Mouse (Mus musculus) E14TG2a.4 (cell line): Measurements from ENCODE around the gene Rin3.

Experiments used
- H3K27me3 ChIP-seq: 2 replicates; pipeline ENCODE4 v1.6.1; 2014; ENCODE audit warnings: low read length, control low read depth; ENCODE audit not compliant: insufficient read depth
- H3K36me3 ChIP-seq: 2 replicates; pipeline ENCODE4 v1.6.1; 2014; ENCODE audit warnings: low read length, control low read depth; ENCODE audit not compliant: insufficient read depth
- H3K4me1 ChIP-seq: replicated peaks from 2 replicates; pipeline ENCODE4 v1.6.1; 2014; ENCODE audit warnings: low read depth, low read length, control low read depth
- H3K4me3 ChIP-seq: replicated peaks from 2 replicates; pipeline ENCODE4 v1.5.1; 2014; ENCODE audit warnings: mild to moderate bottlenecking, low read length
- H3K9me3 ChIP-seq: 2 replicates; pipeline ENCODE4 v1.6.1; 2014; ENCODE audit warnings: low read length, control low read depth
- CTCF ChIP-seq: conservative IDR thresholded peaks from 2 replicates; pipeline ENCODE4 v1.5.1; 2014; ENCODE audit warnings: low read length
- NANOG ChIP-seq: IDR thresholded peaks from 2 replicates; pipeline ENCODE4 v1.6.1; 2014; ENCODE audit warnings: borderline replicate concordance, low read length, mixed read lengths
- POU5F1 ChIP-seq: IDR thresholded peaks from 2 replicates; pipeline ENCODE4 v1.6.1; 2014; ENCODE audit warnings: low read length, borderline replicate concordance

The Rin3 gene

GRCm38 (mm10) chr12:102284618-102285159, 1.8 kb downstream of the Rin3 start:
- TF ChIP-seq POU5F1 (no peak), NANOG (no peak), CTCF (no peak)
- Histone ChIP-seq H3K9me3 (peaks cover 23% of the 10 kb centered on the region), H3K4me3 (no peak overlapping the region), H3K36me3 (no peaks in the 10 kb centered on the region), H3K27me3 (peaks cover 72% of the 10 kb centered on the region), H3K4me1 (peaks cover 12% of the 10 kb centered on the region)

- peaks cover 71% of the 10 kb centered on the region for H3K27me3 ChIP-seq
- no peaks in the 10 kb centered on the region for H3K36me3 ChIP-seq
- TF ChIP-seq POU5F1, result no peak
- TF ChIP-seq CTCF, result no peak
- TF ChIP-seq NANOG, result no peak
- peaks cover 12% of the 10 kb centered on the region for H3K4me1 ChIP-seq
- peaks cover 22% of the 10 kb centered on the region for H3K9me3 ChIP-seq
- no peak overlapping the region for H3K4me3 ChIP-seq
Measured at GRCm38 (mm10) chr12:102285318-102285717, 2.5 kb downstream of the Rin3 start.

- Histone ChIP-seq H3K27me3 (peaks cover 68% of the 10 kb centered on the region), H3K9me3 (peaks cover 18% of the 10 kb centered on the region), H3K4me3 (no peak overlapping the region), H3K36me3 (no peaks in the 10 kb centered on the region), H3K4me1 (peaks cover 12% of the 10 kb centered on the region)
- TF ChIP-seq CTCF, result no peak
- no peak for TF ChIP-seq POU5F1
- TF ChIP-seq NANOG, result no peak
Measured at GRCm38 (mm10) chr12:102285779-102286178, 2.9 kb downstream of the Rin3 start.

GRCm38 (mm10) chr12:102286681-102287414, 4.0 kb downstream of the Rin3 start:
- Histone ChIP-seq H3K4me3 (no peak overlapping the region), H3K4me1 (peaks cover 12% of the 10 kb centered on the region), H3K36me3 (no peaks in the 10 kb centered on the region), H3K9me3 (peaks cover 9% of the 10 kb centered on the region), H3K27me3 (peaks cover 67% of the 10 kb centered on the region)
- TF ChIP-seq NANOG, result no peak
- no peak for TF ChIP-seq CTCF
- TF ChIP-seq POU5F1, result no peak

GRCm38 (mm10) chr12:102287904-102288602, 5.2 kb downstream of the Rin3 start:
- H3K9me3 ChIP-seq, result no peaks in the 10 kb centered on the region
- H3K36me3 ChIP-seq, result no peaks in the 10 kb centered on the region
- peaks cover 55% of the 10 kb centered on the region for H3K27me3 ChIP-seq
- H3K4me1 ChIP-seq, result peaks cover 12% of the 10 kb centered on the region
- no peak for TF ChIP-seq CTCF
- no peak for TF ChIP-seq NANOG
- TF ChIP-seq POU5F1, result no peak
- H3K4me3 ChIP-seq, result no peak overlapping the region

- H3K36me3 ChIP-seq, result no peaks in the 10 kb centered on the region
- H3K9me3 ChIP-seq, result no peaks in the 10 kb centered on the region
- H3K4me3 ChIP-seq, result no peak overlapping the region
- peaks cover 48% of the 10 kb centered on the region for H3K27me3 ChIP-seq
- no peak for TF ChIP-seq CTCF
- no peak for TF ChIP-seq POU5F1
- no peak for TF ChIP-seq NANOG
- peaks cover 9% of the 10 kb centered on the region for H3K4me1 ChIP-seq
Measured at GRCm38 (mm10) chr12:102288846-102289245, 6.0 kb downstream of the Rin3 start.

- Histone ChIP-seq H3K4me3 (no peak overlapping the region), H3K4me1 (0 out of 2 replicates have a peak, but pooled peaks cover 3% of the 10 kb centered on the region), H3K9me3 (no peaks in the 10 kb centered on the region), H3K27me3 (peaks cover 41% of the 10 kb centered on the region), H3K36me3 (no peaks in the 10 kb centered on the region)
- no peak for TF ChIP-seq CTCF
- no peak for TF ChIP-seq NANOG
- TF ChIP-seq POU5F1, result no peak
Measured at GRCm38 (mm10) chr12:102289568-102289967, 6.7 kb downstream of the Rin3 start.

GRCm38 (mm10) chr12:102290662-102291061, 7.8 kb downstream of the Rin3 start:
- TF ChIP-seq CTCF (no peak), POU5F1 (no peak), NANOG (no peak)

More at GRCm38 (mm10) chr12:102290662-102291061, 7.8 kb downstream of the Rin3 start:
- no peaks in the 10 kb centered on the region for H3K4me1 ChIP-seq
- H3K36me3 ChIP-seq, result no peaks in the 10 kb centered on the region
- no peak overlapping the region for H3K4me3 ChIP-seq
- peaks cover 36% of the 10 kb centered on the region for H3K27me3 ChIP-seq
- H3K9me3 ChIP-seq, result no peaks in the 10 kb centered on the region
